Comparison of ENCODE assay signal across 9 mouse cellular contexts in the genomic region with DNA sequence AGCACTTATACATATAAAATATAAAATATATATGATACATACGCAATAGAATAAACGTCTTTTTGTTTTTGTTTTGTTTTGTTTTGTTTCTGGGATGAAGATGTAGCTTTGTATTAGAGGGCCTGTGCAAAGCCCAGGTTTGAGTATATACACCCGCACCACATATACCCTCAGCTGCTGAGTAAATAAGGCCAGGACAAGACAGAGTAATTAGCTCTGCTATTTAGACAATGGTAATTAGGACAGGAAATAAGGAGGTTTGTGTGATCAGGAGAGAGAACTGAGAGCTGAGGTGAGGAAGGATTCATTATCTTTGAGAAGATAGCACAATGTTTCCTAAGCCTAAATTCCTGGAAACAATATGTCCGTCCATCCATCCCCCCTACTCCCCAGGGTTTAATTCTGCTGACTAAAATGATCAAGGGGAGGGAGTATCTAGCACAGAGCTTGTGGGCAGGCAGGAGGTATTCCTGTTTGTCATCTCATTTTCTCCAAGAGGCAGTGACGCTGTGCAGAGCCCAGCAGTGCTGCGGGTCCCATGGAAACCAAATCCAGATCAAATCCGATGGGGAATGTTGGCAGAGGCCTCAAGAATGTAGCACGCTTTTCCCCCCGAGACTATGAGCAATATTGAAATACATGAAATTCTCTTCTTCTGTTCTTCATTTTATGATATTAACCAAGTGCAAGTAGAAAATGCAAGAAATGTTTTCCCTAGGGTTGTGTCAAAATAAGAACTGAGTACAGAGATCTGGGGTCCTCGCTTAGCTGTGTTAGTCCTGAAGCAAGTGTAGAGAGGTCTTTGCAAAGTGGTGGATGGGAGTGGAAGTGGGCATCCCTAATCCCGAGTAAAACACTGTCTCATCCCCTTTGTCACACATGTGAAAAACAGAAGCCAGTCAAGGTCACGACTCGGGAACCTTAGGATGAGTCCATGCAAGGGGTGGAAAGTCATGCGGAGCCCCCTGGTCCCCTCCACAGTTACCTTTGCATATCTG. TPM values are rescaled to one million over a fixed set of nuclear protein-coding genes. Genes with fewer than 3 reads are reported as not detected.
DNase-seq lines count a peak whose midpoint lies in the region; ATAC-seq and TF ChIP-seq lines count a peak whose summit lies in the region.
"Had no signal": no experiment of that assay in that cellular context is flagged by ENCODE, and none has a peak within 500 bp of the region (broad histone marks: within the 10 kb centered on the region; RNA-seq: fewer than 3 reads in every experiment).

No protein-coding gene starts in this region.

- H3K9me3 ChIP-seq in forebrain, postnatal 0 days (ENCODE audit: low read length), result no peaks in the 10 kb centered on the region
- no peaks in the 10 kb centered on the region for H3K9me3 ChIP-seq in midbrain, embryonic 13.5 days
- H3K9me3 ChIP-seq in heart, embryonic 11.5 days (replicated peaks; ENCODE audit: control insufficient read depth, low read length), result no peaks in the 10 kb centered on the region

- H3K4me2 ChIP-seq in forebrain, postnatal 0 days (ENCODE audit: low read depth), result no peak overlapping the region
- H3K4me2 ChIP-seq in midbrain, embryonic 13.5 days (replicated peaks), result no peak overlapping the region
- no peak overlapping the region for H3K4me2 ChIP-seq in heart, embryonic 11.5 days

- peak; percentile 40 for DNase-seq in embryo, embryonic 10 days (ENCODE audit: low spot score)
- DNase-seq in embryo, embryonic 9.5 days (ENCODE audit: extremely low spot score), result no peak
- peak; percentile 80 for DNase-seq in MN1 (ENCODE audit: low spot score)
- DNase-seq in forebrain, postnatal 0 days, result peak; percentile 77
- DNase-seq in gastrocnemius, postnatal 10 days, result no peak
- DNase-seq: liver had no signal

- TF ChIP-seq CTCF in forebrain, postnatal 0 days (IDR thresholded peaks at IDR 0.05; ENCODE audit: low read depth), result no peak

- peaks cover 9% of the 10 kb centered on the region; the same call in 1 of the 2 replicates for H3K4me1 ChIP-seq in forebrain, postnatal 0 days (ENCODE audit: insufficient read depth)
- H3K4me1 ChIP-seq in midbrain, embryonic 13.5 days (replicated peaks), result peaks cover 14% of the 10 kb centered on the region
- peaks cover 7% of the 10 kb centered on the region for H3K4me1 ChIP-seq in heart, embryonic 11.5 days (ENCODE audit: control insufficient read depth, insufficient read depth, low read length)

- H3K27me3 ChIP-seq in forebrain, postnatal 0 days (ENCODE audit: insufficient read depth, low read length), result no peaks in the 10 kb centered on the region
- no peaks in the 10 kb centered on the region; the same call in 1 of the 2 replicates for H3K27me3 ChIP-seq in midbrain, embryonic 13.5 days
- H3K27me3 ChIP-seq in heart, embryonic 11.5 days (ENCODE audit: control insufficient read depth, insufficient read depth, low read length), result no peaks in the 10 kb centered on the region

- ATAC-seq in forebrain, postnatal 0 days, result peak; percentile 94
- ATAC-seq in midbrain, embryonic 13.5 days, result peak; percentile 88
- no peak for ATAC-seq in megakaryocyte progenitor cell, adult 5-6 weeks (replicated peaks; ENCODE audit: poor library complexity)
- ATAC-seq in heart, embryonic 11.5 days (replicated peaks; ENCODE audit: insufficient number of reproducible peaks, low FRiP score, low TSS enrichment), result no peak

- 47% methylated on average over 14 of the region's 14 CpGs for WGBS in forebrain, postnatal 0 days
- 38% methylated on average over 14 of the region's 14 CpGs for WGBS in midbrain, embryonic 13.5 days
- 46% methylated on average over 14 of the region's 14 CpGs for WGBS in heart, embryonic 11.5 days (ENCODE audit: insufficient replicate concordance)

- peak overlapping the region; percentile 64 for H3K27ac ChIP-seq in forebrain, postnatal 0 days (ENCODE audit: low read depth, low read length)
- H3K27ac ChIP-seq in midbrain, embryonic 13.5 days, result no peak overlapping the region
- no peak overlapping the region for H3K27ac ChIP-seq in heart, embryonic 11.5 days (ENCODE audit: low read depth, low read length)

- H3K36me3 ChIP-seq in forebrain, postnatal 0 days (ENCODE audit: insufficient read depth), result no peaks in the 10 kb centered on the region; the same call in 1 of the 2 replicates
- H3K36me3 ChIP-seq in midbrain, embryonic 13.5 days, result no peaks in the 10 kb centered on the region
- no peaks in the 10 kb centered on the region for H3K36me3 ChIP-seq in heart, embryonic 11.5 days (ENCODE audit: control insufficient read depth, insufficient read depth, low read length)

- H3K9ac ChIP-seq in forebrain, postnatal 0 days, result no peak overlapping the region
- H3K9ac ChIP-seq in midbrain, embryonic 13.5 days (replicated peaks), result no peak overlapping the region
- H3K9ac ChIP-seq in heart, embryonic 11.5 days (ENCODE audit: low read depth, low read length), result no peak overlapping the region

- H3K4me3 ChIP-seq in forebrain, postnatal 0 days (ENCODE audit: low read depth, low read length), result no peak overlapping the region
- no peak overlapping the region for H3K4me3 ChIP-seq in midbrain, embryonic 13.5 days (replicated peaks)
- no peak overlapping the region for H3K4me3 ChIP-seq in heart, embryonic 11.5 days (ENCODE audit: low read depth, low read length)

RNA-seq across cellular contexts. Expression of a gene that starts 24.9 kb away (rescaled TPM):
- 0.38 TPM in 1 of 2 replicates, not detected in the other for total RNA-seq in forebrain, postnatal 0 days (2014; rRNA removed)
- polyA plus RNA-seq in forebrain, postnatal 0 days (2015; fragmentation: Nextera tagmentation; extraction: Ambion mirVana), result not detected in 2 replicates
- polyA plus RNA-seq in midbrain, embryonic 13.5 days (2015; fragmentation: Nextera tagmentation; extraction: Ambion mirVana), result not detected in 2 replicates
- under 1 TPM in 1 of 2 experiments, not detected in 1; 0.50 TPM for total RNA-seq in gastrocnemius, postnatal 10 days (2021)
- total RNA-seq in megakaryocyte progenitor cell, adult 5-6 weeks (2015), result 24.2 and 33.5 TPM in 2 replicates
- total RNA-seq in megakaryocyte progenitor cell, adult 5-6 weeks (2017), result 52.6 and 82.0 TPM in 2 replicates
- not detected in 2 replicates for polyA plus RNA-seq in heart, embryonic 11.5 days (2014; fragmentation: Nextera tagmentation; extraction: Ambion mirVana)

RNA-seq across cellular contexts. Expression of a gene that starts 38.2 kb away (rescaled TPM):
- total RNA-seq in forebrain, postnatal 0 days (2014; rRNA removed), result 0.14 and 0.15 TPM in 2 replicates
- polyA plus RNA-seq in forebrain, postnatal 0 days (2015; fragmentation: Nextera tagmentation; extraction: Ambion mirVana), result 0.06 and 0.13 TPM in 2 replicates
- polyA plus RNA-seq in midbrain, embryonic 13.5 days (2015; fragmentation: Nextera tagmentation; extraction: Ambion mirVana), result 0.27 and 0.32 TPM in 2 replicates
- total RNA-seq in gastrocnemius, postnatal 10 days (2021), result not detected
- total RNA-seq in megakaryocyte progenitor cell, adult 5-6 weeks (2015), result 0.12 TPM in 1 of 2 replicates, not detected in the other
- not detected in 2 replicates for total RNA-seq in megakaryocyte progenitor cell, adult 5-6 weeks (2017)
- polyA plus RNA-seq in heart, embryonic 11.5 days (2014; fragmentation: Nextera tagmentation; extraction: Ambion mirVana), result 0.15 and 0.36 TPM in 2 replicates

RNA-seq across cellular contexts. Expression of a gene that starts 44.9 kb away (rescaled TPM):
- total RNA-seq in forebrain, postnatal 0 days (2014; rRNA removed), result 11.8 and 13.3 TPM in 2 replicates
- 12.5 and 14.5 TPM in 2 replicates for polyA plus RNA-seq in forebrain, postnatal 0 days (2015; fragmentation: Nextera tagmentation; extraction: Ambion mirVana)
- 4.6 and 4.9 TPM in 2 replicates for polyA plus RNA-seq in midbrain, embryonic 13.5 days (2015; fragmentation: Nextera tagmentation; extraction: Ambion mirVana)
- 1 to 10 TPM; 5.7 to 7.5 TPM for total RNA-seq in gastrocnemius, postnatal 10 days (2021)
- 4.7 and 7.7 TPM in 2 replicates for total RNA-seq in megakaryocyte progenitor cell, adult 5-6 weeks (2015)
- 1.4 and 2.0 TPM in 2 replicates for total RNA-seq in megakaryocyte progenitor cell, adult 5-6 weeks (2017)
- polyA plus RNA-seq in heart, embryonic 11.5 days (2014; fragmentation: Nextera tagmentation; extraction: Ambion mirVana), result 4.8 and 5.6 TPM in 2 replicates

RNA-seq across cellular contexts. Expression of a gene that starts 50.1 kb away (rescaled TPM):
- 143 and 147 TPM in 2 replicates for total RNA-seq in forebrain, postnatal 0 days (2014; rRNA removed)
- 80.7 and 97.0 TPM in 2 replicates for polyA plus RNA-seq in forebrain, postnatal 0 days (2015; fragmentation: Nextera tagmentation; extraction: Ambion mirVana)
- polyA plus RNA-seq in midbrain, embryonic 13.5 days (2015; fragmentation: Nextera tagmentation; extraction: Ambion mirVana), result 185 and 187 TPM in 2 replicates
- 100 to 1,000 TPM in 1 of 2 experiments, 10 to 100 TPM in 1; 90.7 to 110 TPM for total RNA-seq in gastrocnemius, postnatal 10 days (2021)
- 170 and 177 TPM in 2 replicates for total RNA-seq in megakaryocyte progenitor cell, adult 5-6 weeks (2015)
- 223 and 235 TPM in 2 replicates for total RNA-seq in megakaryocyte progenitor cell, adult 5-6 weeks (2017)
- polyA plus RNA-seq in heart, embryonic 11.5 days (2014; fragmentation: Nextera tagmentation; extraction: Ambion mirVana), result 72.1 and 96.8 TPM in 2 replicates

RNA-seq across cellular contexts. Expression of a gene that starts 50.8 kb away (rescaled TPM):
- 32.0 and 36.2 TPM in 2 replicates for total RNA-seq in forebrain, postnatal 0 days (2014; rRNA removed)
- 66.6 and 70.7 TPM in 2 replicates for polyA plus RNA-seq in forebrain, postnatal 0 days (2015; fragmentation: Nextera tagmentation; extraction: Ambion mirVana)
- polyA plus RNA-seq in midbrain, embryonic 13.5 days (2015; fragmentation: Nextera tagmentation; extraction: Ambion mirVana), result 75.4 and 76.6 TPM in 2 replicates
- total RNA-seq in gastrocnemius, postnatal 10 days (2021), result 10 to 100 TPM; 16.2 to 16.9 TPM
- 75.7 and 80.2 TPM in 2 replicates for total RNA-seq in megakaryocyte progenitor cell, adult 5-6 weeks (2015)
- 47.3 and 52.3 TPM in 2 replicates for total RNA-seq in megakaryocyte progenitor cell, adult 5-6 weeks (2017)
- polyA plus RNA-seq in heart, embryonic 11.5 days (2014; fragmentation: Nextera tagmentation; extraction: Ambion mirVana), result 56.7 and 60.8 TPM in 2 replicates

Comparison
In these comparisons a context has a peak if more than half of its experiments do, and no peak if none do; other contexts are left out.
1. DNase-seq: peak in embryo, embryonic 10 days (single experiment), MN1 (single experiment) and forebrain, postnatal 0 days (single experiment); none in embryo, embryonic 9.5 days (single experiment) and gastrocnemius, postnatal 10 days (single experiment).
2. ATAC-seq: peak in forebrain, postnatal 0 days (single experiment) and midbrain, embryonic 13.5 days (single experiment); none in megakaryocyte progenitor cell, adult 5-6 weeks (single experiment) and heart, embryonic 11.5 days (single experiment).
3. RNA of a gene that starts 24.9 kb away (total RNA-seq): 24.2 to 82.0 TPM in megakaryocyte progenitor cell, adult 5-6 weeks; 0.50 TPM in gastrocnemius, postnatal 10 days and 0.38 TPM in forebrain, postnatal 0 days; every median in the first group is over 10 times any median in the second.